Mouse (Mus musculus): ENCODE results near the gene Olfr90. TPM values are rescaled to one million over a fixed set of nuclear protein-coding genes. Genes with fewer than 3 reads are reported as not detected.

Gene Olfr90
- polyA plus RNA-seq, 1 experiment from 2014 or later, result not detected

DNA sequence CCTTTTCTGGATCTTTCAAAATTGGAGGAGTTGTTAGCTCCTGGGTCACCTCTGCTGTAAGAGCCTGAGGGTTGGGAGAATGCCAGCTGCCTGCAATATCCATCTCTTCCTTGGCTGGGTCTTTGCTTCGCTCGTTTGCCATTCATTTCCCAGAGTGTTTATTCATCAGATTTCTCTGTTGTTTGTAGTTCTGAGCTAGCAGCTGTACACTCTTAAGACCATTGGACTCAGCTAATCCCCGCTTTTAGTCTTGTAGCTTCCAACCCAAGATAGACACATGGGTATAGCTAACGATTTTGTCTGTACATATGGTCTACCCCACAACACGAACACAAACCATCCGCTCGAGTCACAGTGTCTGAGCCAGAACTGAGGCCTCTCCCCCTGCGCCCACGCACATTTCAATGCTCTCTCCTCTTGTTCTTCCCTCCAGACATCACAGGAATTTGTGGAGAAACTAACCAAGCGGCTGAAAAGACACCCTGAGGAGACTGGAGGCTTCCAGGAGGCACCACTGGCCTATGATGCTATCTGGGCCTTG, 26.1 kb downstream of the Olfr90 start:
- Histone ChIP-seq H3K9ac (no peak overlapping the region), H3K27me3 (ENCODE audit: insufficient read depth, low read length) (no peaks in the 10 kb centered on the region), H3K9me3 (ENCODE audit: low read depth, low read length) (no peaks in the 10 kb centered on the region), H3K27ac (ENCODE audit: low read depth) (no peak overlapping the region), H3K36me3 (ENCODE audit: insufficient read depth) (peaks cover 75% of the 10 kb centered on the region), H3K4me2 (no peak overlapping the region), H3K4me1 (ENCODE audit: insufficient read depth) (no peaks in the 10 kb centered on the region), H3K4me3 (ENCODE audit: low read depth, low read length) (no peak overlapping the region)
- WGBS, result 88% methylated on average over 10 of the region's 10 CpGs
- DNase-seq (no peak), ATAC-seq (ENCODE audit: insufficient read depth) (no peak)
- TF ChIP-seq CTCF (IDR thresholded peaks at IDR 0.05; ENCODE audit: low read depth), result no peak

DNA sequence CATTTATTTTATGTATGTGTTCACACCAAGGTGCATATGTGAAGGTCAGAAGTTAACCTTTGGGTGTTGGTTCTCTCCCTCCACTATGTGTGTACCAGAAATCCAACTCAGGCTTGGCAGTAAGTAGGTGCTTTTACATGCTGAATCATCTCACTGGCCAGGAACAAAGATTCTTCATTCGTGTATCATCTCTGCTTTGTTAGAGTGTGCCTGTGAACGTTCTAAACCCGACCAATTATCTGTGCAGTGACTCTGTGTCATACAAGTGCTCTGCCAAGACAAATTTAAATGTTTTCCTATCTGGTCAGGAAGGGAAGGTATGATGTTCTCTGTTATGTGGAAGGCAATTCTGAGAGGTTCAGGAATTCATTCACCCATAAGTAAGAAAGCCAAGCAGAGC, 26.9 kb downstream of the Olfr90 start:
- no peak for TF ChIP-seq CTCF (IDR thresholded peaks at IDR 0.05; ENCODE audit: low read depth)
- 83% methylated on average over 3 of the region's 3 CpGs for WGBS
- no peak for ATAC-seq (ENCODE audit: insufficient read depth)
- no peak for DNase-seq
- no peak overlapping the region for H3K9ac ChIP-seq
- H3K4me2 ChIP-seq, result no peak overlapping the region
- no peak overlapping the region for H3K27ac ChIP-seq (ENCODE audit: low read depth)
- no peaks in the 10 kb centered on the region for H3K4me1 ChIP-seq (ENCODE audit: insufficient read depth)
- no peaks in the 10 kb centered on the region for H3K27me3 ChIP-seq (ENCODE audit: insufficient read depth, low read length)
- no peak overlapping the region for H3K4me3 ChIP-seq (ENCODE audit: low read depth, low read length)
- H3K36me3 ChIP-seq (ENCODE audit: insufficient read depth), result peaks cover 75% of the 10 kb centered on the region
- no peaks in the 10 kb centered on the region for H3K9me3 ChIP-seq (ENCODE audit: low read depth, low read length)

DNA sequence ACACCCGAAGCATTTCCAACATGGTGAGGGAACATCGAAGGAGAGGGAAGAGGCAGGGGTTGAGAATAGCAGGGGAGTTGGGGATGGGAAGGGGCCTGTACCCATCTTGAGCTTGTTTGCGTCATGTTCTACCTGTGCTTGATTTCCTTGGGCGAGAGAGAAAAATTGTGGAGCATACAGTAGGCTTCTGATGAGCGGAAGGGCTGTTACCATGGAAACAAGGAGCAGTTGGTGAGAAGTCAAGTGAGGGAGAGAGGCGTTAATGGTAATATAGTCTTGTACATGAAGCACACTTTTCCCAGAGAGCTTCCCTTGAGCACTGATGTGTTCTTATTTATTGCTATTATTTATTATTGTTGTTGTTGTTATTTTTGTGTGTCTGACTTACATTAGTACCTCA, 31.3 kb downstream of the Olfr90 start:
- no peaks in the 10 kb centered on the region for H3K9me3 ChIP-seq (ENCODE audit: low read depth, low read length)
- no peaks in the 10 kb centered on the region for H3K27me3 ChIP-seq (ENCODE audit: insufficient read depth, low read length)
- 83% methylated on average over 6 of the region's 6 CpGs for WGBS
- H3K4me1 ChIP-seq (ENCODE audit: insufficient read depth), result no peaks in the 10 kb centered on the region
- DNase-seq, result no peak
- H3K4me2 ChIP-seq, result no peak overlapping the region
- no peak overlapping the region for H3K27ac ChIP-seq (ENCODE audit: low read depth)
- H3K9ac ChIP-seq, result no peak overlapping the region
- H3K36me3 ChIP-seq (ENCODE audit: insufficient read depth), result peaks cover 60% of the 10 kb centered on the region
- no peak overlapping the region for H3K4me3 ChIP-seq (ENCODE audit: low read depth, low read length)
- TF ChIP-seq CTCF (IDR thresholded peaks at IDR 0.05; ENCODE audit: low read depth), result no peak
- ATAC-seq (ENCODE audit: insufficient read depth), result no peak

- ATAC-seq (ENCODE audit: insufficient read depth), result no peak
- H3K9me3 ChIP-seq (ENCODE audit: low read depth, low read length), result no peaks in the 10 kb centered on the region
These were observed 36.6 kb downstream of the Olfr90 start for GRCm38 (mm10) chr17:37051745-37052144.

DNA sequence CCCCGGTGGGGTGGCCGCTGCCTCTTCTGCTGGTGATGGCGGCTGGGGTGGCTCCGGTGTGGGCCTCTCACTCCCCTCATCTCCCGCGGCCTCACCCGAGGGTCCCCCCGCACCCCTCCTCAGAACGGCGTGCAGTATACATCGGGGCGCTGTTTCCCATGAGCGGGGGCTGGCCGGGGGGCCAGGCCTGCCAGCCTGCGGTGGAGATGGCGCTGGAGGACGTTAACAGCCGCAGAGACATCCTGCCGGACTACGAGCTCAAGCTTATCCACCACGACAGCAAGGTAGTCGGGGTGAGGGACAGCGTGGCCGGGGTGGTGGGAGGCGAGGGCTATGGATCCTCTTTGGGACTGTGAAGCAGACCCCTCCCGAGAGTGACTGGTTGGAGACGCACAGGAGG, 37.4 kb downstream of the Olfr90 start:
- Histone ChIP-seq H3K27me3 (ENCODE audit: insufficient read depth, low read length) (no peaks in the 10 kb centered on the region; the same call in 1 of the 2 replicates), H3K9me3 (ENCODE audit: low read depth, low read length) (no peaks in the 10 kb centered on the region), H3K27ac (ENCODE audit: low read depth) (no peak overlapping the region), H3K36me3 (ENCODE audit: insufficient read depth) (peaks cover 21% of the 10 kb centered on the region; the same call in 1 of the 2 replicates), H3K9ac (peak overlapping the region; percentile 72), H3K4me3 (ENCODE audit: low read depth, low read length) (peak overlapping the region; percentile 50), H3K4me2 (peak overlapping the region; percentile 83), H3K4me1 (ENCODE audit: insufficient read depth) (0 out of 2 replicates have a peak, but pooled peaks cover 6% of the 10 kb centered on the region)
- peak; percentile 5; the same call in 1 of the 2 replicates for ATAC-seq (ENCODE audit: insufficient read depth)
- TF ChIP-seq CTCF (IDR thresholded peaks at IDR 0.05; ENCODE audit: low read depth), result no peak
- 2% methylated on average over 26 of the region's 27 CpGs for WGBS
- DNase-seq, result peak; percentile 18

More at GRCm38 (mm10) chr17:37051745-37052144, 36.6 kb downstream of the Olfr90 start:
- H3K27me3 ChIP-seq (ENCODE audit: insufficient read depth, low read length), result no peaks in the 10 kb centered on the region; the same call in 1 of the 2 replicates
- no peak overlapping the region for H3K9ac ChIP-seq
- DNase-seq, result no peak
- H3K36me3 ChIP-seq (ENCODE audit: insufficient read depth), result peaks cover 30% of the 10 kb centered on the region
- WGBS, result 56% methylated on average over 4 of the region's 4 CpGs
- no peak overlapping the region for H3K4me3 ChIP-seq (ENCODE audit: low read depth, low read length)
- no peak overlapping the region for H3K27ac ChIP-seq (ENCODE audit: low read depth)
- no peak for TF ChIP-seq CTCF (IDR thresholded peaks at IDR 0.05; ENCODE audit: low read depth)
- H3K4me2 ChIP-seq, result no peak overlapping the region
- 0 out of 2 replicates have a peak, but pooled peaks cover 5% of the 10 kb centered on the region for H3K4me1 ChIP-seq (ENCODE audit: insufficient read depth)

GRCm38 (mm10) chr17:37050399-37050798, 37.9 kb downstream of the Olfr90 start:
- H3K4me2 ChIP-seq, result peak overlapping the region; percentile 83
- H3K36me3 ChIP-seq (ENCODE audit: insufficient read depth), result peaks cover 17% of the 10 kb centered on the region; the same call in 1 of the 2 replicates
- no peak overlapping the region for H3K27ac ChIP-seq (ENCODE audit: low read depth)
- H3K4me3 ChIP-seq (ENCODE audit: low read depth, low read length), result peak overlapping the region; percentile 50
- peak; percentile 52 for ATAC-seq (ENCODE audit: insufficient read depth)
- WGBS, result under 1% methylated on average over 22 of the region's 22 CpGs
- H3K9me3 ChIP-seq (ENCODE audit: low read depth, low read length), result no peaks in the 10 kb centered on the region
- H3K27me3 ChIP-seq (ENCODE audit: insufficient read depth, low read length), result no peaks in the 10 kb centered on the region; the same call in 1 of the 2 replicates
- H3K9ac ChIP-seq, result peak overlapping the region; percentile 72
- 0 out of 2 replicates have a peak, but pooled peaks cover 6% of the 10 kb centered on the region for H3K4me1 ChIP-seq (ENCODE audit: insufficient read depth)
- peak; percentile 89 for DNase-seq
- TF ChIP-seq CTCF (IDR thresholded peaks at IDR 0.05; ENCODE audit: low read depth), result no peak

DNA sequence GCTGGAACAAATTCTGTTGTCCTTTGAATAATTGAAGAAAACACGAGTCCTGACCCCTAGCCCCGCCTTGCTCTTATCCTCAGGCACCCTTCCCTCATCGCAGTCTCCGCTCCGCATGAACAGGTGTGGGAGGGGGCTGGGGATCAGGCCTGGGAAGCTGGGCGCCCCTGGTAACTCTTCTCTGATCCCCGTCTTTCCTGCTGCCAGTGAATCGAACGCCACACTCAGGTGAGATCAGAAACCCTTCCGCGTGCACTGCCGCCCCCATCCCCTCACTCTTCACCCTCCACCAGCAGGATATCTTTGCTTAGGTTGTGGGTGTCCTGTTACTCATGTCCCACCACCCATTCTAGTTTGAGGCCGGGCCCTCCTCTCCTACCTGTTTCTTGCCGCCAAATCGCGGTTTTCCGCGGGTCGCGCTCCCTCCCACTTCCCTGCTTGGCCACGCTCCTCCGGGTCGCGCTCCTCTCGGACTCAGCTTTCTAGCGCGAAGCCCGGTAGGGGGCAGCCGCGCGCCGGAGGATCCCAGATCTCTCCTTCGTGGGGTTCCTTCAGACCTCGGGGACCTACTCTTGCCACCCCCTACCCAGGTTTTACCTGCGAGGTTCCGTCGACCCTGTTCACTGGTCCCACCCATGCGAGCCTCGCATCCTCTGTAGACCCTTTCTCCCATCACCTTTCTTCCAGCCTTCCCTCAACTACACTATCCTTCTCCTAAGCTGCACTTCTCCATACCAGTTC, 38.6 kb downstream of the Olfr90 start:
- Histone ChIP-seq H3K9ac (no peak overlapping the region), H3K4me1 (ENCODE audit: insufficient read depth) (0 out of 2 replicates have a peak, but pooled peaks cover 6% of the 10 kb centered on the region), H3K27me3 (ENCODE audit: insufficient read depth, low read length) (no peaks in the 10 kb centered on the region; the same call in 1 of the 2 replicates), H3K4me3 (ENCODE audit: low read depth, low read length) (peak overlapping the region; percentile 50), H3K36me3 (ENCODE audit: insufficient read depth) (peaks cover 11% of the 10 kb centered on the region; the same call in 1 of the 2 replicates), H3K4me2 (peak overlapping the region; percentile 83), H3K9me3 (ENCODE audit: low read depth, low read length) (no peaks in the 10 kb centered on the region), H3K27ac (ENCODE audit: low read depth) (no peak overlapping the region)
- ATAC-seq (ENCODE audit: insufficient read depth) (peak; percentile 2; the same call in 1 of the 2 replicates), DNase-seq (peak; percentile 82)
- TF ChIP-seq CTCF (IDR thresholded peaks at IDR 0.05; ENCODE audit: low read depth), result peak; percentile 64
- WGBS, result 5% methylated on average over 39 of the region's 39 CpGs
